Mouse (Mus musculus) CH12.LX (cell line): ENCODE data around the gene Ap5b1. TPM values are rescaled to one million over a fixed set of nuclear protein-coding genes. Genes with fewer than 3 reads are reported as not detected.

Experiments
- DNase-seq: peaks from one replicate; pipeline ENCODE4 v3.0.0-alpha.2; 2013; ENCODE audit errors: extremely low read depth
- H3K27ac ChIP-seq: 2 replicates; pipeline ENCODE4 v1.5.1; 2012; ENCODE audit warnings: low read depth, mild to moderate bottlenecking, control low read depth, moderate library complexity; ENCODE audit not compliant: insufficient read depth
- H3K27me3 ChIP-seq: replicated peaks from 2 replicates; pipeline ENCODE3; 2012; ENCODE audit warnings: inconsistent platforms
- H3K36me3 ChIP-seq, 2 experiments: replicated peaks in 1 of 2; 2 replicates each; pipeline versions ENCODE3 to v1.6.1; 2012; ENCODE audit warnings: inconsistent platforms in 1 of 2, low read length in 1 of 2, mild to moderate bottlenecking in 1 of 2, mixed read lengths in 1 of 2, moderate library complexity in 1 of 2; ENCODE audit not compliant: control insufficient read depth in 1 of 2, insufficient read depth in 1 of 2
- H3K4me1 ChIP-seq, 2 experiments: 2 replicates each; pipeline ENCODE4 v1.6.1; 2012; ENCODE audit warnings: inconsistent platforms in 1 of 2, moderate library complexity in 1 of 2; ENCODE audit not compliant: insufficient read depth in 2 of 2, control insufficient read depth in 1 of 2
- H3K4me2 ChIP-seq: 2 replicates; pipeline ENCODE4 v1.6.1; 2012; ENCODE audit warnings: low read depth, mild to moderate bottlenecking, control low read depth; ENCODE audit not compliant: poor library complexity, insufficient read depth, severe bottlenecking
- H3K4me3 ChIP-seq, 3 experiments: fragments of 150-350 bp in 1 of 3; sonication (generic) in 1 of 3; replicated peaks in 1 of 3; 2 replicates each; pipeline versions ENCODE3 to v1.5.1; 2011 to 2012; ENCODE audit warnings: low read depth in 2 of 3, low read length in 2 of 3, mild to moderate bottlenecking in 2 of 3, moderate library complexity in 2 of 3, control low read depth in 1 of 3, improper control_type of control experiment in 1 of 3, inconsistent platforms in 1 of 3, mixed read lengths in 1 of 3; ENCODE audit not compliant: poor library complexity in 1 of 3
- H3K79me2 ChIP-seq: replicated peaks from 2 replicates; pipeline ENCODE4 v1.6.1; 2012; ENCODE audit warnings: mild to moderate bottlenecking, moderate library complexity; ENCODE audit not compliant: control insufficient read depth, poor library complexity, insufficient read depth, severe bottlenecking; ENCODE audit errors: extremely low read depth
- H3K9ac ChIP-seq: 2 replicates; pipeline ENCODE4 v1.6.1; 2012; ENCODE audit warnings: low read depth, mild to moderate bottlenecking, control low read depth, moderate library complexity; ENCODE audit not compliant: insufficient read depth
- H3K9me3 ChIP-seq: replicated peaks from 2 replicates; pipeline ENCODE3; 2012; ENCODE audit warnings: low read length, inconsistent platforms, mixed read lengths
- BHLHE40 ChIP-seq: IDR thresholded peaks from 2 replicates; pipeline ENCODE4 v1.6.1; 2011; ENCODE audit warnings: mild to moderate bottlenecking, low read depth, low read length, improper control_type of control experiment
- ELF1 ChIP-seq: IDR thresholded peaks from 2 replicates; pipeline ENCODE4 v1.6.1; 2014; ENCODE audit warnings: low read depth, mild to moderate bottlenecking, inconsistent platforms, low read length, improper control_type of control experiment
- EP300 ChIP-seq: IDR thresholded peaks from 2 replicates; pipeline ENCODE4 v1.6.1; 2011; ENCODE audit warnings: low read length, improper control_type of control experiment
- GABPA ChIP-seq: IDR thresholded peaks from 2 replicates; pipeline ENCODE4 v1.6.1; 2012; ENCODE audit warnings: low read depth, low read length, improper control_type of control experiment, inconsistent platforms; ENCODE audit not compliant: insufficient replicate concordance
- JUN ChIP-seq: IDR thresholded peaks from 2 replicates; pipeline ENCODE4 v1.6.1; 2011; ENCODE audit warnings: low read depth, mild to moderate bottlenecking, low read length, improper control_type of control experiment, moderate library complexity; ENCODE audit not compliant: insufficient read depth
- KAT2A ChIP-seq: IDR thresholded peaks from 2 replicates; pipeline ENCODE4 v1.6.1; 2012; ENCODE audit warnings: low read length, improper control_type of control experiment, inconsistent platforms; ENCODE audit not compliant: insufficient replicate concordance
- MEF2A ChIP-seq: IDR thresholded peaks from 2 replicates; pipeline ENCODE4 v1.6.1; 2014; ENCODE audit warnings: low read depth, mild to moderate bottlenecking, inconsistent platforms, low read length, improper control_type of control experiment, borderline replicate concordance
- POLR2A ChIP-seq: IDR thresholded peaks from 2 replicates; pipeline ENCODE4 v1.6.1; 2011; ENCODE audit warnings: low read depth, mild to moderate bottlenecking, improper control_type of control experiment, low read length
- SIN3A ChIP-seq: IDR thresholded peaks from 2 replicates; pipeline ENCODE4 v1.6.1; 2012; ENCODE audit warnings: low read length, improper control_type of control experiment, inconsistent platforms
- TCF12 ChIP-seq: IDR thresholded peaks from 2 replicates; pipeline ENCODE4 v1.6.1; 2014; ENCODE audit warnings: low read depth, mild to moderate bottlenecking, inconsistent platforms, low read length, improper control_type of control experiment
- UBTF ChIP-seq: IDR thresholded peaks from 2 replicates; pipeline ENCODE4 v1.6.1; 2012; ENCODE audit warnings: low read depth, mild to moderate bottlenecking, inconsistent platforms, low read length, improper control_type of control experiment, moderate library complexity
- USF1 ChIP-seq: IDR thresholded peaks from 2 replicates; pipeline ENCODE4 v1.6.1; 2014; ENCODE audit warnings: low read depth, mild to moderate bottlenecking, inconsistent platforms, low read length, improper control_type of control experiment
- USF2 ChIP-seq: conservative IDR thresholded peaks from 2 replicates; pipeline ENCODE4 v1.6.1; 2011; ENCODE audit warnings: low read depth, low read length, improper control_type of control experiment
- ZC3H11A ChIP-seq: IDR thresholded peaks from 2 replicates; pipeline ENCODE4 v1.6.1; 2012; ENCODE audit warnings: low read depth, mild to moderate bottlenecking, inconsistent platforms, low read length, improper control_type of control experiment
- ZKSCAN1 ChIP-seq: IDR thresholded peaks from 2 replicates; pipeline ENCODE4 v1.6.1; 2012; ENCODE audit warnings: low read depth, inconsistent platforms, low read length, improper control_type of control experiment, borderline replicate concordance
- ZMIZ1 ChIP-seq: IDR thresholded peaks from 2 replicates; pipeline ENCODE4 v1.6.1; 2012; ENCODE audit warnings: low read depth, mild to moderate bottlenecking, inconsistent platforms, low read length, improper control_type of control experiment
- dilution Hi-C: fragments of 300-500 bp; cut with MboI; formaldehyde crosslinking; loops from 2 replicates; pipeline ENCODE4 v1.14.3; 2020; ENCODE audit warnings: low sequenced_read_pairs; ENCODE audit not compliant: extremely low pct_unique_long_range_greater_than_20kb, extremely low pct_ligation_motif_present
- in situ Hi-C: fragments of 300-500 bp; cut with MboI; formaldehyde crosslinking; loops from 3 replicates; pipeline ENCODE4 v1.14.3; 2019; ENCODE audit warnings: low sequenced_read_pairs, low pct_ligation_motif_present, low pct_unique_long_range_greater_than_20kb, mixed read lengths
- polyA plus RNA-seq: library from polyadenylated mRNA; unstranded; fragments of >175 nt; gene quantifications from 2 replicates; pipeline ENCODE4 v1.2.1, GENCODE M21; 2012; ENCODE audit warnings: low read depth; ENCODE audit not compliant: insufficient read length
- total RNA-seq, 2 experiments: library from RNA; depleted of rRNA; stranded (reverse); fragments of 300-350 nt in 1 of 2; fragments of >200 nt in 1 of 2; gene quantifications; 2 replicates each; pipeline ENCODE4 v1.2.3; 2012 to 2014

Gene Ap5b1
- total and polyA plus RNA-seq, 3 experiments, result 3.6 to 9.6 (median 8.5) TPM

GRCm38 (mm10) chr19:5620007-5620406 is 52.2 kb downstream of the Ap5b1 start:
- Histone ChIP-seq H3K27ac (no peak overlapping the region), H3K79me2 (no peaks in the 10 kb centered on the region), H3K36me3 (no peaks in the 10 kb centered on the region), H3K9ac (no peak overlapping the region), H3K4me1 (no peaks in the 10 kb centered on the region), H3K4me3 (no peak overlapping the region), H3K9me3 (no peaks in the 10 kb centered on the region), H3K27me3 (no peaks in the 10 kb centered on the region), H3K4me2 (no peak overlapping the region)
- in situ Hi-C loops, result no loop called here
- TF ChIP-seq BHLHE40 (no peak), USF2 (no peak), POLR2A (no peak), ZC3H11A (no peak), EP300 (no peak), USF1 (no peak), KAT2A (no peak), TCF12 (no peak), SIN3A (no peak), GABPA (no peak), JUN (no peak), ELF1 (no peak), ZMIZ1 (no peak), MEF2A (no peak), UBTF (no peak), ZKSCAN1 (no peak)
- no peak for DNase-seq
- dilution Hi-C loops, result no loop called here

Other genes with a start within 250 kb of the Ap5b1 start
Only the 20 nearest of the 29 such genes appear.
- gene Drap1, start 143.0 kb upstream of the Ap5b1 start, total RNA-seq (2012; rRNA removed), result 142 and 143 TPM in 2 replicates
- gene Drap1, start 143.0 kb upstream of the Ap5b1 start, total RNA-seq (2014; rRNA removed), result 73.3 and 86.7 TPM in 2 replicates
- gene Drap1, start 143.0 kb upstream of the Ap5b1 start, polyA plus RNA-seq, result 180 and 215 TPM in 2 replicates
- gene AI837181, start 142.9 kb upstream of the Ap5b1 start, total RNA-seq (2012; rRNA removed), result 8.6 and 9.8 TPM in 2 replicates
- 19.3 and 22.0 TPM in 2 replicates for gene AI837181, start 142.9 kb upstream of the Ap5b1 start, total RNA-seq (2014; rRNA removed)
- gene AI837181, start 142.9 kb upstream of the Ap5b1 start, polyA plus RNA-seq, result 20.7 and 25.1 TPM in 2 replicates
- not detected in 2 replicates for gene Fosl1, start 120.5 kb upstream of the Ap5b1 start, total RNA-seq (2012; rRNA removed)
- gene Fosl1, start 120.5 kb upstream of the Ap5b1 start, total RNA-seq (2014; rRNA removed), result not detected in 2 replicates
- not detected in 2 replicates for gene Fosl1, start 120.5 kb upstream of the Ap5b1 start, polyA plus RNA-seq
- 4.2 and 4.8 TPM in 2 replicates for gene Ccdc85b, start 110.1 kb upstream of the Ap5b1 start, total RNA-seq (2012; rRNA removed)
- 2.0 and 2.1 TPM in 2 replicates for gene Ccdc85b, start 110.1 kb upstream of the Ap5b1 start, total RNA-seq (2014; rRNA removed)
- gene Ccdc85b, start 110.1 kb upstream of the Ap5b1 start, polyA plus RNA-seq, result 4.1 and 5.0 TPM in 2 replicates
- gene Fibp, start 107.4 kb upstream of the Ap5b1 start, total RNA-seq (2012; rRNA removed), result 37.5 and 43.0 TPM in 2 replicates
- gene Fibp, start 107.4 kb upstream of the Ap5b1 start, total RNA-seq (2014; rRNA removed), result 23.9 and 29.1 TPM in 2 replicates
- 52.4 and 74.9 TPM in 2 replicates for gene Fibp, start 107.4 kb upstream of the Ap5b1 start, polyA plus RNA-seq
- 0.38 TPM in 2 replicates for gene Ctsw, start 99.5 kb upstream of the Ap5b1 start, total RNA-seq (2012; rRNA removed)
- 0.23 TPM in 1 of 2 replicates, not detected in the other for gene Ctsw, start 99.5 kb upstream of the Ap5b1 start, total RNA-seq (2014; rRNA removed)
- 0.60 and 1.1 TPM in 2 replicates for gene Ctsw, start 99.5 kb upstream of the Ap5b1 start, polyA plus RNA-seq
- 0.51 and 0.59 TPM in 2 replicates for gene Efemp2, start 94.1 kb upstream of the Ap5b1 start, total RNA-seq (2012; rRNA removed)
- not detected in 2 replicates for gene Efemp2, start 94.1 kb upstream of the Ap5b1 start, total RNA-seq (2014; rRNA removed)
- 0.50 and 1.5 TPM in 2 replicates for gene Efemp2, start 94.1 kb upstream of the Ap5b1 start, polyA plus RNA-seq
- gene Mus81, start 79.6 kb upstream of the Ap5b1 start, total RNA-seq (2012; rRNA removed), result 28.8 and 31.1 TPM in 2 replicates
- gene Mus81, start 79.6 kb upstream of the Ap5b1 start, total RNA-seq (2014; rRNA removed), result 18.0 and 20.4 TPM in 2 replicates
- gene Mus81, start 79.6 kb upstream of the Ap5b1 start, polyA plus RNA-seq, result 29.3 and 30.2 TPM in 2 replicates
- gene Cfl1, start 77.6 kb upstream of the Ap5b1 start, total RNA-seq (2012; rRNA removed), result 818 and 982 TPM in 2 replicates
- 932 and 999 TPM in 2 replicates for gene Cfl1, start 77.6 kb upstream of the Ap5b1 start, total RNA-seq (2014; rRNA removed)
- 1,768 and 1,993 TPM in 2 replicates for gene Cfl1, start 77.6 kb upstream of the Ap5b1 start, polyA plus RNA-seq
- 0.25 and 0.34 TPM in 2 replicates for gene 1700020D05Rik, start 64.2 kb upstream of the Ap5b1 start, total RNA-seq (2012; rRNA removed)
- gene 1700020D05Rik, start 64.2 kb upstream of the Ap5b1 start, total RNA-seq (2014; rRNA removed), result 0.23 TPM in 1 of 2 replicates, not detected in the other
- gene 1700020D05Rik, start 64.2 kb upstream of the Ap5b1 start, polyA plus RNA-seq, result 0.33 TPM in 1 of 2 replicates, not detected in the other
- 2.7 and 2.8 TPM in 2 replicates for gene Snx32, start 57.5 kb upstream of the Ap5b1 start, total RNA-seq (2012; rRNA removed)
- gene Snx32, start 57.5 kb upstream of the Ap5b1 start, total RNA-seq (2014; rRNA removed), result 0.75 and 0.96 TPM in 2 replicates
- gene Snx32, start 57.5 kb upstream of the Ap5b1 start, polyA plus RNA-seq, result 1.2 and 2.4 TPM in 2 replicates
- not detected in 2 replicates for gene Ovol1, start 7.4 kb upstream of the Ap5b1 start, total RNA-seq (2012; rRNA removed)
- gene Ovol1, start 7.4 kb upstream of the Ap5b1 start, total RNA-seq (2014; rRNA removed), result not detected in 2 replicates
- not detected in 2 replicates for gene Ovol1, start 7.4 kb upstream of the Ap5b1 start, polyA plus RNA-seq
- 124 and 164 TPM in 2 replicates for gene Rnaseh2c, start 33.8 kb downstream of the Ap5b1 start, total RNA-seq (2012; rRNA removed)
- gene Rnaseh2c, start 33.8 kb downstream of the Ap5b1 start, total RNA-seq (2014; rRNA removed), result 51.3 and 54.2 TPM in 2 replicates
- 75.4 and 79.0 TPM in 2 replicates for gene Rnaseh2c, start 33.8 kb downstream of the Ap5b1 start, polyA plus RNA-seq
- 44.9 and 46.5 TPM in 2 replicates for gene Kat5, start 42.2 kb downstream of the Ap5b1 start, total RNA-seq (2012; rRNA removed)
- 75.4 and 106 TPM in 2 replicates for gene Kat5, start 42.2 kb downstream of the Ap5b1 start, total RNA-seq (2014; rRNA removed)
- 50.1 and 62.8 TPM in 2 replicates for gene Kat5, start 42.2 kb downstream of the Ap5b1 start, polyA plus RNA-seq
- gene Rela, start 69.5 kb downstream of the Ap5b1 start, total RNA-seq (2012; rRNA removed), result 21.0 and 22.1 TPM in 2 replicates
- 11.1 and 12.1 TPM in 2 replicates for gene Rela, start 69.5 kb downstream of the Ap5b1 start, total RNA-seq (2014; rRNA removed)
- 43.8 and 51.9 TPM in 2 replicates for gene Rela, start 69.5 kb downstream of the Ap5b1 start, polyA plus RNA-seq
- gene Sipa1, start 95.7 kb downstream of the Ap5b1 start, total RNA-seq (2012; rRNA removed), result 48.9 and 51.1 TPM in 2 replicates
- gene Sipa1, start 95.7 kb downstream of the Ap5b1 start, total RNA-seq (2014; rRNA removed), result 17.6 and 18.8 TPM in 2 replicates
- 47.6 and 54.6 TPM in 2 replicates for gene Sipa1, start 95.7 kb downstream of the Ap5b1 start, polyA plus RNA-seq
- 16.0 and 17.6 TPM in 2 replicates for gene Map3k11, start 120.7 kb downstream of the Ap5b1 start, total RNA-seq (2012; rRNA removed)
- gene Map3k11, start 120.7 kb downstream of the Ap5b1 start, total RNA-seq (2014; rRNA removed), result 4.8 and 6.0 TPM in 2 replicates
- 13.5 and 14.2 TPM in 2 replicates for gene Map3k11, start 120.7 kb downstream of the Ap5b1 start, polyA plus RNA-seq
- gene Pcnx3, start 120.9 kb downstream of the Ap5b1 start, total RNA-seq (2012; rRNA removed), result 27.2 and 28.6 TPM in 2 replicates
- gene Pcnx3, start 120.9 kb downstream of the Ap5b1 start, total RNA-seq (2014; rRNA removed), result 5.1 and 7.1 TPM in 2 replicates
- 28.3 and 34.5 TPM in 2 replicates for gene Pcnx3, start 120.9 kb downstream of the Ap5b1 start, polyA plus RNA-seq
- gene Kcnk7, start 136.3 kb downstream of the Ap5b1 start, total RNA-seq (2012; rRNA removed), result not detected in 2 replicates
- not detected in 2 replicates for gene Kcnk7, start 136.3 kb downstream of the Ap5b1 start, total RNA-seq (2014; rRNA removed)
- gene Kcnk7, start 136.3 kb downstream of the Ap5b1 start, polyA plus RNA-seq, result 0.26 and 0.30 TPM in 2 replicates
- gene Ehbp1l1, start 158.3 kb downstream of the Ap5b1 start, total RNA-seq (2012; rRNA removed), result 52.1 and 57.0 TPM in 2 replicates
- 26.9 and 30.4 TPM in 2 replicates for gene Ehbp1l1, start 158.3 kb downstream of the Ap5b1 start, total RNA-seq (2014; rRNA removed)
- 62.6 and 71.9 TPM in 2 replicates for gene Ehbp1l1, start 158.3 kb downstream of the Ap5b1 start, polyA plus RNA-seq